Mouse (Mus musculus): Measurements from ENCODE around the gene Gm10310. TPM values are rescaled to one million over a fixed set of nuclear protein-coding genes. Genes with fewer than 3 reads are reported as not detected.
"Not testable (repeated sequence)": the region's sequence is repeated elsewhere in the genome, so short reads cannot be mapped to it uniquely, and the experiment has no call there.

Gm10310 gene
- polyA plus RNA-seq (2012; ENCODE audit: insufficient read depth, low replicate concordance): not detected in 2 replicates

DNA sequence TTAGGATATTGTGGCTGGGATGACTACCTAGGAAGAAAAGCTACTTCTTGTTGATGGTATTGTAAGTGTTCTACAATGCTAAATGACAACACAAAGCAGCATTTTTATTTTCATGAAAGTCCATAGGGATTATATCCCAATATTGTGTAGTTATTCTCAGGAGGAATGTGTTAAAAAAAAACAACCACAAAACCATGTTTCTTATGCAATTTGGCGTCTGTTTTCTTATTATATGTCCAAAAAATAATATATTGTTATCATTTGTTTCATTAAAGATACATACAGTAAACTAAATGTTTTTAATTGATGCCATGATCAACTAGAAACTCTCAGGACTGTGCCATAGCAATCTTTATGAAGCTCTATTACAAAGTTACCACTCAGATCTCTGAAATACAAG, at the start of gene Gm10310:
TSS of gene Gm10310 (minus strand) at position 101 of the 400 bp plus-strand sequence.
- H3K36me3 ChIP-seq (replicated peaks; ENCODE audit: low read length); H3K4me3 ChIP-seq (replicated peaks); H3K9me3 ChIP-seq; H3K27me3 ChIP-seq (replicated peaks); H3K4me1 ChIP-seq: not testable (repeated sequence)

DNA sequence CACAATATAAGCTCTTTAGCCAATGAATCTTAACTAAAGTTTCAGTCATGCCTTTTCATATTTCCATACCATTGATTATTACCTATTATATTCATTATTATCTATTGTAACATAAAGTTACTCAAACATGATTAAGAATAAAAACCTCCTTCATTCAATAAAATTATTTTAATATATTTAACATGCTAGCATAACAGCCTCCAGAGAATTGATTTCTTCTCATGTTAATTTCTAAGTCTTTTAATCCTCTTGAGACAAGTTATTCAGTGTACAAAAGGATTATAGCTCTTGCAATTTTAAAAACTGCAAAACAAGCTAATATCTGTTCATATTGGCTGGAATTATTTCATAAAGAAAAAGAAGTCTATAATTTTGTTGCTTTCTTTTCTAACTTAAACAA, 45.2 kb upstream of the Gm10310 start, which contains the start of gene Olfr821:
TSS of gene Olfr821 (plus strand) at position 301 of the 400 bp plus-strand sequence.
- no peak for TF ChIP-seq GATA1 (IDR thresholded peaks at IDR 0.05; ENCODE audit: borderline replicate concordance, low read length)
- no peak for TF ChIP-seq FLI1 (IDR thresholded peaks at IDR 0.05; ENCODE audit: low read length)
- Histone ChIP-seq H3K36me3 (replicated peaks; ENCODE audit: low read length) (no peaks in the 10 kb centered on the region), H3K9me3 (0 out of 2 replicates have a peak, but pooled peaks cover 3% of the 10 kb centered on the region), H3K4me3 (replicated peaks) (no peak within 1 kb of the TSS), H3K27me3 (replicated peaks) (no peaks in the 10 kb centered on the region), H3K4me1 (no peaks in the 10 kb centered on the region)

DNA sequence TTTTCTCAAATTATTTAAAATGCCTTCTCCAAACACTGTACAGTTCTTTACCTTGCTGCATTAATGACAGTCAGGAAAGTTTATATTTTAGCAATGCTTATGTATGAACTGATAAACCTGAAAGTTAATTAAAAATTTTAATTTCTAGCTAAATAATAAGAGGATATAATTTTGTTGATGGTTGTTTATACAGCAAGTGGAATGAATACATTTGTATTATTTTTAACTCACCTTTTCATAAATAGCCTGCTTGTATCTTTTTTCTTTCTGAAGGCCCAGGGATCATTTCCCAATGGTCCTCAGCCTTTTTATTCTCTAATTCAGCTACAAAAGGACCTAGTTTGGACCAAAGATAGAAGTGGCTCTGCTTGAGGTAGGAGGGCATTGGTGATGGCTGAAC, 27.5 kb upstream of the Gm10310 start, which contains the start of gene Olfr820:
TSS of gene Olfr820 (plus strand) at position 301 of the 400 bp plus-strand sequence.
- no peaks in the 10 kb centered on the region for H3K27me3 ChIP-seq (replicated peaks)
- TF ChIP-seq FLI1 (IDR thresholded peaks at IDR 0.05; ENCODE audit: low read length): no peak
- TF ChIP-seq GATA1 (IDR thresholded peaks at IDR 0.05; ENCODE audit: borderline replicate concordance, low read length): no peak
- no peaks in the 10 kb centered on the region for H3K9me3 ChIP-seq
- H3K4me1 ChIP-seq: no peaks in the 10 kb centered on the region
- H3K4me3 ChIP-seq (replicated peaks): no peak within 1 kb of the TSS
- H3K36me3 ChIP-seq (replicated peaks; ENCODE audit: low read length): no peaks in the 10 kb centered on the region

DNA sequence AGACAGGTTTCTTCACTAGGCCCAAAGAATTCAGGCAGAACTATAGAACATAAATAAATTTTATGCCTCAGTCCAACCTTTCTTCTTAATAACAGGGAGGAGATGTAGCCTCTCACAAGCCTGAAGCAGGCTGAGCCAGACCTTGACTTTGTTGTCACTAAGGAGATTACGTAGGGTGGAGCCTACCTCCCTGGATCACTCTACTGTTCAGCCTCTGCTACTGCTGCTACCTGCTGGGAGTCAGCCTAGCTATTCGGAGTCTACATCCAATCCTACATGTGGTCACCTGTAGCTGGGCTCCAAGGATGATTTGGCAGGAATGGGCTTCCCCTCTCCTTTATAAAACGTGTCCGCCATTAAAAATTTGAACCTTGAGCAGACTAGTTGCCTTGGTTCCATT, 20.5 kb upstream of the Gm10310 start:
- H3K4me3 ChIP-seq (replicated peaks); H3K9me3 ChIP-seq; H3K4me1 ChIP-seq; H3K27me3 ChIP-seq (replicated peaks); H3K36me3 ChIP-seq (replicated peaks; ENCODE audit: low read length): not testable (repeated sequence)

DNA sequence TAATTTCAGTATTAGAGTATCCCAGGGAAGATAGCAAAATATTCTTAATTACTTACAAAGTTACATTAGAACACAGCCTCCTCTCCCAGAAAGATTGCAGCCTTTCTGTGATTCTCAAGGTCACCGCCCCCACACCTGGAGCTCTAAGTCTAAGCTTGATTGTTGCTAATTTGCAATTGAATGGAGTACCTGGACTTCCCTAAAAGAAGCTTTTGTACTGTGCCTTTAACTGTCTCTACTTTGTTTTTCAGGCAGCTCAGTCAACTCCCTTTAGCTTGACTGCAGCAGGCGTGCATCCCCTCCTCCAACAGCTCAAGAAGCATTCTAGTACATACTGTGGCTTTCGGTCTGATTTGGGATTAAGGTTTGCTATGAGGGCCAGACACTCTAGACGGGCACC, 19.2 kb upstream of the Gm10310 start:
- H3K9me3 ChIP-seq; H3K4me1 ChIP-seq; H3K36me3 ChIP-seq (replicated peaks; ENCODE audit: low read length); H3K27me3 ChIP-seq (replicated peaks); H3K4me3 ChIP-seq (replicated peaks): not testable (repeated sequence)

DNA sequence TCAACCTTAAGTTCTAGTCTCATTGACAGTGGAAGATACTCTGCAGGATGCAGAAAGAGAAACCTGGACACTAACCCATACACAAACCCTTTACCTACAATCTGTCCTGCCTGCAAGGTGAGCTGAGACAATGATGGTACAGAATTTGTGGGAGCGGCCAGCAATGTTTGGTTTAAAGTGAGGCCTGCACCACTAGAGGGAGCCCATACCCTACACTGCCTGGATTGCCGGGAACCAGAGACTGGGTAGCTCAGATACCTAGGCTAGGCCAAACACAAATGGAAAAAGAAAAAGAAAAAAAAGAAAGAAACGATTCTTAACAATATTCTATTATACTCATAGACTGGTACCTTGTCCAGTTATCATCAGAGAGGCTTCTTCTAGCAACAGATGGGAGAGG, 3.0 kb downstream of the Gm10310 start:
- not testable (repeated sequence) for H3K4me1 ChIP-seq; H3K27me3 ChIP-seq (replicated peaks); H3K9me3 ChIP-seq; H3K36me3 ChIP-seq (replicated peaks; ENCODE audit: low read length); H3K4me3 ChIP-seq (replicated peaks)

DNA sequence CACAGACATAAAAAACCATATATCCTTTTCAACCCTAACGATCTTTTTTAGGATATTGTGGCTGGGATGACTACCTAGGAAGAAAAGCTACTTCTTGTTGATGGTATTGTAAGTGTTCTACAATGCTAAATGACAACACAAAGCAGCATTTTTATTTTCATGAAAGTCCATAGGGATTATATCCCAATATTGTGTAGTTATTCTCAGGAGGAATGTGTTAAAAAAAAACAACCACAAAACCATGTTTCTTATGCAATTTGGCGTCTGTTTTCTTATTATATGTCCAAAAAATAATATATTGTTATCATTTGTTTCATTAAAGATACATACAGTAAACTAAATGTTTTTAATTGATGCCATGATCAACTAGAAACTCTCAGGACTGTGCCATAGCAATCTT, 8.8 kb downstream of the Gm10310 start, which contains the start of gene Olfr247:
TSS of gene Olfr247 (minus strand) at position 101 of the 400 bp plus-strand sequence.
- not testable (repeated sequence) for H3K36me3 ChIP-seq (replicated peaks; ENCODE audit: low read length); H3K4me3 ChIP-seq (replicated peaks); H3K9me3 ChIP-seq; H3K4me1 ChIP-seq; H3K27me3 ChIP-seq (replicated peaks)

DNA sequence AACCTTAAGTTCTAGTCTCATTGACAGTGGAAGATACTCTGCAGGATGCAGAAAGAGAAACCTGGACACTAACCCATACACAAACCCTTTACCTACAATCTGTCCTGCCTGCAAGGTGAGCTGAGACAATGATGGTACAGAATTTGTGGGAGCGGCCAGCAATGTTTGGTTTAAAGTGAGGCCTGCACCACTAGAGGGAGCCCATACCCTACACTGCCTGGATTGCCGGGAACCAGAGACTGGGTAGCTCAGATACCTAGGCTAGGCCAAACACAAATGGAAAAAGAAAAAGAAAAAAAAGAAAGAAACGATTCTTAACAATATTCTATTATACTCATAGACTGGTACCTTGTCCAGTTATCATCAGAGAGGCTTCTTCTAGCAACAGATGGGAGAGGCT, 11.9 kb downstream of the Gm10310 start:
- not testable (repeated sequence) for H3K27me3 ChIP-seq (replicated peaks); H3K4me3 ChIP-seq (replicated peaks); H3K4me1 ChIP-seq; H3K9me3 ChIP-seq; H3K36me3 ChIP-seq (replicated peaks; ENCODE audit: low read length)

DNA sequence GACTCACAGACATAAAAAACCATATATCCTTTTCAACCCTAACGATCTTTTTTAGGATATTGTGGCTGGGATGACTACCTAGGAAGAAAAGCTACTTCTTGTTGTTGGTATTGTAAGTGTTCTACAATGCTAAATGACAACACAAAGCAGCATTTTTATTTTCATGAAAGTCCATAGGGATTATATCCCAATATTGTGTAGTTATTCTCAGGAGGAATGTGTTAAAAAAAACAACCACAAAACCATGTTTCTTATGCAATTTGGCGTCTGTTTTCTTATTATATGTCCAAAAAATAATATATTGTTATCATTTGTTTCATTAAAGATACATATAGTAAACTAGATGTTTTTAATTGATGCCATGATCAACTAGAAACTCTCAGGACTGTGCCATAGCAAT, 17.7 kb downstream of the Gm10310 start, which contains the start of gene Olfr819:
TSS of gene Olfr819 (minus strand) at position 101 of the 400 bp plus-strand sequence.
- not testable (repeated sequence) for H3K27me3 ChIP-seq (replicated peaks); H3K36me3 ChIP-seq (replicated peaks; ENCODE audit: low read length)

DNA sequence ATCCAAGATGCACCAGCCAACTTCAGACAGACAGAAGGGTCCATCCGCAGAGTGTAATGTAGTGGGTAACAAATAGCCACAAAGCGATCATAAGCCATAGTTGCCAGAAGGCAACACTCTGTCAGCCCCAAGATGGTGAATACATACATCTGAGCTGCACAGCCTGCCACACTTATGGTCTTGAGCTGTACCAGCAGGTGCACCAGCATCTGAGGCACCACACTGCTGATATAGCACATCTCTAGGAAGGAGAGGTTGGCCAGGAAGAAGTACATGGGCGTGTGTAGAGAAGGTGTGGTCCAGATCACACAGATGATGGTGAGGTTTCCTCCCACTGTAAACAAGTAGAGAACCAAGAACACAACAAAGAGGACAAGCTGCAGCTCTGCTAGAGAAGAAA, 18.6 kb downstream of the Gm10310 start:
- not testable (repeated sequence) for H3K4me3 ChIP-seq (replicated peaks)

More for the DNA sequence above, 17.7 kb downstream of the Gm10310 start, which contains the start of gene Olfr819:
- H3K4me1 ChIP-seq; H3K4me3 ChIP-seq (replicated peaks); H3K9me3 ChIP-seq: not testable (repeated sequence)

DNA sequence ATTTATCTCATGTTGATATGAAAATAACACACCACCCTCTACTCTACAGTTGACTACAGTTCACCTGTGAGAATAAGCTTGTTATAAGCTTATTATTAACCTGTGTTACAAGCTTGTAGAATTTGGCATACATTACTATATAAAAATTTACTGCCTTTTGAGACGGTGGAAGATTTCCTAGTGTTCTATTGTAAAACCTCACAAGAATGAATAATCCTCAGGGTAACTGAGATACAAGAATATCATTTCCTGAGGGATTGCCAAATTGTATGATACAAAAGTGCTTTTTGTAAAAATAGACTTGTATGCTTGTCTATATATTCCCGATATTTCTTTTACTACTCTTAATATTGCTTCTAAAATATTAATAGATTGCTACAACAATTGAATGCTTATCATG, 35.9 kb downstream of the Gm10310 start, which contains the start of gene Olfr818:
TSS of gene Olfr818 (minus strand) at position 101 of the 400 bp plus-strand sequence.
- no peaks in the 10 kb centered on the region for H3K27me3 ChIP-seq (replicated peaks)
- no peaks in the 10 kb centered on the region for H3K9me3 ChIP-seq
- H3K4me3 ChIP-seq (replicated peaks): no peak within 1 kb of the TSS
- no peaks in the 10 kb centered on the region for H3K4me1 ChIP-seq
- TF ChIP-seq FLI1 (IDR thresholded peaks at IDR 0.05; ENCODE audit: low read length) (no peak), GATA1 (IDR thresholded peaks at IDR 0.05; ENCODE audit: borderline replicate concordance, low read length) (no peak)
- no peaks in the 10 kb centered on the region for H3K36me3 ChIP-seq (replicated peaks; ENCODE audit: low read length)

More for the DNA sequence above, 18.6 kb downstream of the Gm10310 start:
- H3K9me3 ChIP-seq; H3K4me1 ChIP-seq; H3K36me3 ChIP-seq (replicated peaks; ENCODE audit: low read length); H3K27me3 ChIP-seq (replicated peaks): not testable (repeated sequence)

Other genes with a start within 250 kb of the Gm10310 start
- gene Olfr806, start 243.1 kb downstream of the Gm10310 start, polyA plus RNA-seq (2012; ENCODE audit: insufficient read depth, low replicate concordance): not detected in 2 replicates
- not detected in 2 replicates for gene Olfr807, start 227.3 kb downstream of the Gm10310 start, polyA plus RNA-seq (2012; ENCODE audit: insufficient read depth, low replicate concordance)
- not detected in 2 replicates for gene Olfr808, start 219.6 kb downstream of the Gm10310 start, polyA plus RNA-seq (2012; ENCODE audit: insufficient read depth, low replicate concordance)
- gene Olfr809, start 210.4 kb downstream of the Gm10310 start, polyA plus RNA-seq (2012; ENCODE audit: insufficient read depth, low replicate concordance): 0.07 TPM in 1 of 2 replicates, not detected in the other
- not detected in 2 replicates for gene Olfr810, start 190.1 kb downstream of the Gm10310 start, polyA plus RNA-seq (2012; ENCODE audit: insufficient read depth, low replicate concordance)
- not detected in 2 replicates for gene Olfr811, start 180.7 kb downstream of the Gm10310 start, polyA plus RNA-seq (2012; ENCODE audit: insufficient read depth, low replicate concordance)
- gene Olfr812, start 139.0 kb downstream of the Gm10310 start, polyA plus RNA-seq (2012; ENCODE audit: insufficient read depth, low replicate concordance): not detected in 2 replicates
- not detected in 2 replicates for gene Olfr813, start 129.7 kb downstream of the Gm10310 start, polyA plus RNA-seq (2012; ENCODE audit: insufficient read depth, low replicate concordance)
- 0.03 TPM in 1 of 2 replicates, not detected in the other for gene Olfr814, start 105.2 kb downstream of the Gm10310 start, polyA plus RNA-seq (2012; ENCODE audit: insufficient read depth, low replicate concordance)
- gene Olfr815, start 79.2 kb downstream of the Gm10310 start, polyA plus RNA-seq (2012; ENCODE audit: insufficient read depth, low replicate concordance): not detected in 2 replicates
- gene Olfr816, start 69.5 kb downstream of the Gm10310 start, polyA plus RNA-seq (2012; ENCODE audit: insufficient read depth, low replicate concordance): not detected in 2 replicates
- not detected in 2 replicates for gene Olfr818, start 36.0 kb downstream of the Gm10310 start, polyA plus RNA-seq (2012; ENCODE audit: insufficient read depth, low replicate concordance)
- gene Olfr819, start 17.8 kb downstream of the Gm10310 start, polyA plus RNA-seq (2012; ENCODE audit: insufficient read depth, low replicate concordance): not detected in 2 replicates
- gene Olfr247, start 8.9 kb downstream of the Gm10310 start, polyA plus RNA-seq (2012; ENCODE audit: insufficient read depth, low replicate concordance): not detected in 2 replicates
- not detected in 2 replicates for gene Olfr820, start 27.6 kb upstream of the Gm10310 start, polyA plus RNA-seq (2012; ENCODE audit: insufficient read depth, low replicate concordance)
- not detected in 2 replicates for gene Olfr821, start 45.3 kb upstream of the Gm10310 start, polyA plus RNA-seq (2012; ENCODE audit: insufficient read depth, low replicate concordance)
- gene Olfr822, start 86.1 kb upstream of the Gm10310 start, polyA plus RNA-seq (2012; ENCODE audit: insufficient read depth, low replicate concordance): not detected in 2 replicates
- not detected in 2 replicates for gene Olfr823, start 130.3 kb upstream of the Gm10310 start, polyA plus RNA-seq (2012; ENCODE audit: insufficient read depth, low replicate concordance)
- gene Olfr824, start 144.9 kb upstream of the Gm10310 start, polyA plus RNA-seq (2012; ENCODE audit: insufficient read depth, low replicate concordance): not detected in 2 replicates
- 0.47 TPM in 1 of 2 replicates, not detected in the other for gene Olfr825, start 181.7 kb upstream of the Gm10310 start, polyA plus RNA-seq (2012; ENCODE audit: insufficient read depth, low replicate concordance)
- gene Olfr826, start 199.1 kb upstream of the Gm10310 start, polyA plus RNA-seq (2012; ENCODE audit: insufficient read depth, low replicate concordance): not detected in 2 replicates
- gene Olfr827, start 229.3 kb upstream of the Gm10310 start, polyA plus RNA-seq (2012; ENCODE audit: insufficient read depth, low replicate concordance): not detected in 2 replicates

Measured in megakaryocyte, embryonic 14.5 days (primary cell).